Mouse (Mus musculus): ENCODE data around the gene Fnip2. TPM values are rescaled to one million over a fixed set of nuclear protein-coding genes. Genes with fewer than 3 reads are reported as not detected.
"Not testable (repeated sequence)": the region's sequence is repeated elsewhere in the genome, so short reads cannot be mapped to it uniquely, and the experiment has no call there.

Gene Fnip2
- 1 to 10 TPM; 3.1 to 3.3 TPM for total RNA-seq (2021)
- long read RNA-seq, experiment 1, result 0 reads
- long read RNA-seq, experiment 2, result 0 reads

DNA sequence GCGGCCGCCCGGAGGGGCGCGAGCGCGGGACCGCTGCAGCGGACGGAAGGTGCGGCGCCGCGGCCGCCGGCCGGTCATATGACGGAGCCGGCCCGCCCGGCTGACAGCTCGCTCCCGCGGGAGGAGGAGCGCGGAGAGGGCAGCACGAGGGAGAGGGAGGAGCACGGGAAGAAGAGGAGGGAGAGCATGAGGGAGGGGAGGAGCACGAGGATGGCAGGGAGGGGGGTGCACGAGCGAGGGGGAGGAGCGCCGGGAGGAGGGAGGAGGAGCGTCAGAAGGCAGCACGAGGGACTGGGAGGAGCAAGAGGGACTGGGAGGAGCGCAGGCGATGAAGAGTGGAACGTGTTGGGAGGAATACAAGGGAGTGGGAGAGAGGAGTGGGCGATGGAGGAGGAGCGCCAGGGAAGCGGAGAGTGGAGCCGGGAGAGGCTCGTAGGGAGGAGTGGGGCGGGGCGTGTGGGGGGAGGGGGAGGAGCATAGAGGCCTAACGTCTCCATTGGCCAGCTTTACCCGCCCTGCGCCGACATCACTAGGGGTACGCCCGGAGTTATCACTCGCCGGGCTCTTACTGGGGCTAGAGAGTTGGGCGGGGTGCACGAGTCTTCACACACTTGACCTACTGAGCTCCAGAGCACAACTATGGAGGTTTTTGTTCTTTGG, at the start of gene Fnip2:
Gene Fnip2 (minus strand): TSS at position 94 of the 660 bp plus-strand sequence.
- intact Hi-C loops (cut with DNase I), result loop anchor here (1.0 to 5.0 kb wide), 3 partner anchors 23 to 281 kb away; partner anchors contain the start of genes Ppid and Rapgef2
- peak; percentile 85 to 86 for DNase-seq

DNA sequence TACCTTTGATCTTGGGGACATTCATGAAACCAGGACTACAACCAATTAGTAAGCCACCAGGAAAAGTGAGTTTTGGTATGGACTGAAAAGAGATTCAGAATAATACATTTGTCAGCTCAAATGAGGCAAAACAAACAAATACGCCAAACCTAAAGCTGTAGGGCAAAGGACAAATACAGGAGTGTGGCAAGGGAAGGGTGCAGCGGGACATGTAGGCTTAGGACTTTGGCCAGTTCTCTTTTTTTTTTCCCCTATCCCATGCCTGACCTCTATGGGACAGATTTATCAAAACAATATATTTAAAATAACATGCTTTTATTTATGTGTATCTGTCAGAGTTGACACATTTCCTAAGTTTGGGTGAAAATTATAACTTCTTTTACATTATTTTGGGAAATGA, 42.3 kb upstream of the Fnip2 start:
- intact Hi-C loops (cut with DNase I), result loop anchor here (10.0 kb wide), 1 partner anchor 535 kb away; no protein-coding TSS in a partner anchor
- no peak for DNase-seq

GRCm38 (mm10) chr3:79595468-79595867, 27.9 kb upstream of the Fnip2 start:
- intact Hi-C loops (cut with DNase I), result no loop called here
- DNase-seq, result no peak

DNA sequence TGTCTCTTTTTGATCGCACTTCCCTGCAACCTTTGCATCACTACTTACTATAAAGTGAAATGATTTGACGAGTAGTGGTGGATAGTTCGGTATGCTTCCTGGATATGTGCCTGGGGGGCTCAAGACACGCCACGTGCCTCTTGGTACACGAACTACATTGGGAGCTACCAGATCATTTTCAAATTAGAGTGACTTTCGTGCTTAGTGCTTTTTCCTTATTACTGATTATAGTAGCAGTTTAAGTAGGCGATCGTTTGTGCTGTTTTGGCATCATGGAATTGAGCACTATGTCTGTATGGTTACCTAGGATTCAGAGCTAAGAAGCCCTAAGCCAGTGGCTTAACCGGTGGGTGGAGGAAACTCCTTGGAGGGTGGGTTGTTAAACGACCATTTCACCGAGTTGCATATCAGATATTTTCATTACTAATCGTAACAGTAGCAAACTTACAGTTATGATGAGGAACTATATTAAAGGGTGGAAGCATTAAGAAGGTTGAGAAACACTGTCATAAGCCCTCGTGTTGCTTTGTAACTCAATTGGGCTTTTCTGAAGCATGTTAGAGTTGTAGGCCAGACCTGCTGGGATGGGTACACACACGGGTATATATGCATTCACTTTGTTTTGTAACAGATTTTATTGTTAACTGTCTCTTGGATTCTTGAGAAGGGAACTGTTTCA, 24.3 kb upstream of the Fnip2 start:
- DNase-seq, result no peak
- intact Hi-C loops (cut with DNase I), result loop anchor here (1.0 kb wide), 1 partner anchor 24 kb away; no protein-coding TSS in a partner anchor

- peak; percentile 58 to 65 for DNase-seq
- intact Hi-C loops (cut with DNase I), result loop anchor here (1.0 kb wide), 1 partner anchor 23 kb away; no protein-coding TSS in a partner anchor
Observed at GRCm38 (mm10) chr3:79590863-79591792, 23.5 kb upstream of the Fnip2 start, which contains the start of gene Ppid. Gene Ppid, plus strand, starts transcription at chr3:79591342.

- DNase-seq, result no peak
- intact Hi-C loops (cut with DNase I), result loop anchor here (5.0 kb wide), 4 partner anchors 77 to 637 kb away; partner anchors contain the start of gene Rapgef2
Observed at GRCm38 (mm10) chr3:79589671-79590070, 22.1 kb upstream of the Fnip2 start.

DNA sequence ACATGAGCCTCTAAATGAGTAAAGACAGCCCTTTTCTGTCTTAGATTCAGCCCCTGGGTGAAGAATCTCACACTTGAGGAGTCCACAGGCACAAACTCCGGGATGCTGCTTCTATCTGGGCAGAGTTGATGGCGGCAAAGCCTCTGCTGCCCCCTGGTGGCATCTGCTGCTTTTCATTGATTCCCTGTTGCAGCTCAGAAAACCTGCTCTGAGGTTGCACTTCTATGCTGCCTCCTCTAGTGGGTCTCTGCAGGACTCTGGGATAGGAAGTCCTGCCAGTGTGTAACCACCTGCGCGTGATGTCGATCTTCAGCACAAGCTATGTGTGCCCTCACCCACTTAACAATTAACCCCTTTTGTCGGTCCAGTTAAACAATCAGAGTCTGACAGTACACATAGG, 19.2 kb upstream of the Fnip2 start:
- peak; percentile 78 to 85 for DNase-seq
- intact Hi-C loops (cut with DNase I), result loop anchor here (2.0 to 5.0 kb wide), 5 partner anchors 75 to 635 kb away; partner anchors contain the start of gene Rapgef2

- DNase-seq, result no peak
- intact Hi-C loops (cut with DNase I), result no loop called here
Observed at GRCm38 (mm10) chr3:79579891-79580575, 12.4 kb upstream of the Fnip2 start.

DNA sequence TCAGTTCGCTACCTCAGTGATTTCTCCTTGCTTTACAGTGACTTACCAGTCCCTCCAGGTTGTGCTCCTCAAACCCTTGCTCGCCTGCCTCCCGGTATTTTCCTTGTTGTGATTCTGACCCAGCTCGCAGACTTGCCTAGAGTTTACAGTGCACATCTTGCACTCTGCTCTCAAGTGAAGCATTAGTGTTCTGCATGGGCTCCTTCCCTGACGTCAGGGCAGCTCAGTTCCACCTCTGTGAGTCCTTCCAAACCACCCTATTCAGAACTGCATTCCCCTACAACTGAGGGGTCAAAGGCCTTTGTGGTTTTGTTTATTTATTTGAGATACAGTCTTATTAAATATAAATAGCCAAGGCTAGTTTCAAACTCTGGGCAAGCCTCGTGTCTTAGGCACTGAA, 10.6 kb upstream of the Fnip2 start:
- intact Hi-C loops (cut with DNase I), result no loop called here
- DNase-seq, result no peak

DNA sequence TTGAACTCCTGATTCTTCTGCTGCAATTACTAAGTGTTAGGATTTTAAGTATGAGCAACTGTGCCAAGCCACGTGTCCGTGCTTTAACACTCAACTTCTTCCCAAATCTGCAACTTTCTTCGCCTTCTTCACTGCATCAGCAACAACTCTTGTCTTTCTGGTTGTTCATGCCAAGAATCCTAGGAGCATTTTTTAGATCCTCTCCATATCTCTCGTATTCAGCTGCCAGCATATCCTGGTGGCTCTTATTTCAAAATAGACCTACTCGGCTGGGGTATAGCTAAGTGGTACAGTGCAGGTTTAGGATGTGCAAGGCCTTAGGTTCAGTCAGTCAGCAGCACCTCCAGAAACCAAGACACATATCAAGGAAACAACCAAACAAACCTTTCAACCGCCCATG, 10.0 kb upstream of the Fnip2 start:
- intact Hi-C loops (cut with DNase I), result no loop called here
- DNase-seq, result no peak

DNA sequence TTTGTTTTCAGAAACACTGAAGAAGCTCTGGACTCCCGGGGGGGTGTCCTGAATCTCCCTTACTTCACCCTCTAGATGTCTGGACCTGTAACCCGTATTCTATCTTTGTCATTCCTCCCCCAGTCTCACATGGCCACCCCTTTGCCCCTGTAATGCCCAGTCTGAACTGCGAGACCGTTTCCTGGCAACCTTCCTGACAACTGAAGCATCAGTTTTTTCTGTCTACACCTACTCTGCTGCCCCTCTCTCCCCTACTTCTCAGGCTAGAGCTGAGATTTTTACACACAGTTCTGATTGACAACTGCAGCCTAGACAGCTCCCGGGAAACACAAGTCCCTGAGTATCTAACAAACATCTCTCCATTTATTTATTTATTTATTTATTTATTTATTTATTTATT, 9.3 kb upstream of the Fnip2 start:
- DNase-seq, result no peak
- intact Hi-C loops (cut with DNase I), result no loop called here

DNA sequence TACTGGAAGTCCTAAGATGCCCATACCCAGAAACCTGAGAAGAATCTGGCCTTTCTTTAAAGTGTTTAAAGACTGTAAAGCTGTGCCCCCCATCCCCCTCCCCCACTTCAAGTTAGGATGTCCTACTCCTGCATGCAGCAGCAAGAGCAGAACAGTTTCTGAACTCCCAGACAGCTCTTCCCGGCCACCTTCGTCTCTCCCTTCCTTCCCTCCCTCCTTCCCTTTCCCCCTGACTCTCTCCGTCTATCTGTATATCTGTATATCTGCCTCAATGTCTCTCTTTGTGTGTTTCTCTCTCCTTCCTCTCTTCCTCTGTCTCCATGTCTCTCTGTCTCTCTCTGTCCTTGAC, 8.8 kb upstream of the Fnip2 start:
- intact Hi-C loops (cut with DNase I), result no loop called here
- no peak for DNase-seq

DNA sequence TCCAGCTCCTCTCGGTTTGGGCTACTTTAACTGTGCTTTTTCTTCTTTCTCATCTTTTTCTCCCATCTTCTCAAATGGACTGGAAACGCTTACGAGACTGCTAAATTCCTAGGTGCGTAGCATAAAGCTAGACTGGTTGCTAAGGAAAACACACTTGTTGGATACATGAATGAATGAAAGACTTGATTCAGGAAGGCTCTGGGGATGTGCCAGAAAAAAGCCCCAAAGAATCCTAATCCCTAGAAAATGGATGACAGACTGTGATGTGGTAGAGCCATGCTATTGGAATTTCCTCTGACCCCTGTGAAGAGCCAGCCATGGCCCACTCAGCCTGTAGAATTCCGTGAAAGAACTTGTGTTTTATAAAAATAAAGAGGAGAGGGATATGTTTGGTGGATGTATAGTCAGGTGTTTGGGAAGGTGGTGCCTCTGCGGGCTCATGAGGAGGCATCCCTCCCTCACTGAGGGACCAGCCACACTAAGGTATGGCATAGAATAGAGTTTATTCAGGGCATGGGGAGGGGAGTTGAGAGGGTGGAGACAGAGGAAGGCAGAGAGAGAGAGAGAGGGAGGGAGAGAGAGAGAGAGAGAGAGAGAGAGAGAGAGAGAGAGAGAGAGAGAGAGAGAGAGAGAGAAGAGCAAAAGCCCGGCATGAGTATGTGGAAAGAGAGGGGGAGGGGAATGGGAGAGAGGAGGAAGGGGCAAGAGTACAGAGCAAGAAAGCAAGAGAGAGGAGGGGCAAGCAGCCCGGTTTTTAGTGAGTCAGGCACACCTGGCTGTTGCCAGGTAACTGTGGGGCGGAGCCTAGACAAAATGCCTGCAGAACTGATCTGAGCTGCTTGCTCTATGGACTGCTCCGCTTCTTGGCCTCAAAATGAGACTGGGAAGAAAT, 8.2 kb upstream of the Fnip2 start:
- DNase-seq, result no peak
- intact Hi-C loops (cut with DNase I), result no loop called here

- DNase-seq, result no peak
- intact Hi-C loops (cut with DNase I), result no loop called here
Observed at GRCm38 (mm10) chr3:79574336-79574735, 6.7 kb upstream of the Fnip2 start.

GRCm38 (mm10) chr3:79573376-79573775, 5.8 kb upstream of the Fnip2 start:
- DNase-seq; intact Hi-C loops (cut with DNase I): not testable (repeated sequence)

- DNase-seq, result no peak
- intact Hi-C loops (cut with DNase I), result no loop called here
Observed at GRCm38 (mm10) chr3:79572399-79572798, 4.8 kb upstream of the Fnip2 start.

- intact Hi-C loops (cut with DNase I), result loop anchor here (2.0 to 5.0 kb wide), 2 partner anchors 52 to 283 kb away; partner anchors contain the start of gene Rapgef2
- no peak for DNase-seq
Observed at GRCm38 (mm10) chr3:79569351-79569681, 1.7 kb upstream of the Fnip2 start.

DNA sequence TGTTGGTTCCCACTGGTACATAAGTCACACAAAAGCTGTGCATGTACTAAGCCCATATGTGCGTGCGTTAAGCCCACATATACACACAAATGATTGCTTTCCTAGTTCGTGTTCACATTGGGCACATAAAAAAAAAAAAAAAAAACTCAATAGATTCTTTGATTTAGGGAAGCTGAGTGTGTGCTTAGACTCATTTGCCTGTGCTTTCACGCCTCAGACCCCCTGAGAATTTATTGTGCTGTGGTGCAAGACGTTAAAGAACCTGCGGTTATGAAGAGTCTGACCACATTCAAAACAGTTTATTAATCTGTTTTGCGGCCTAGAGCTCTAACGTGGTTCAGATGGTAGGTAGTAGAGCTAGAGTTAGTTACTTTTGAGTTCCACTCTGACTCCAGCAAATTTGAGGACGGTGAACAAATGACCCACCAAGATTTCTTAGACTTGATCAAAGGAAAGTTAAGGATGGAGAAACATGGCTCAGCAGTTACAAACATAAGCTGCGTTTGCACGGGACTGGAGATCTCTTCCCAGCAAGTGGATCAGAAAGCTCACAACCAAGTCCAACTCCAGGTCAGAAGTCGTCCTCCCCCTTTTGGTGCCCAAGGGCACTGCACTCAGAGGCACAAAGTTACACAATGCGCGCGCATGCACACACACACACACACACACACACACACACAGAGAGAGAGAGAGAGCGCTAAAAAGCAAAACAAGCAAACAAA, 1.2 kb upstream of the Fnip2 start:
- DNase-seq, result no peak
- intact Hi-C loops (cut with DNase I), result loop anchor here (1.0 to 5.0 kb wide), 3 partner anchors 23 to 282 kb away; partner anchors contain the start of genes Ppid and Rapgef2

Data from gastrocnemius, postnatal 36 days (tissue).